Mouse (Mus musculus) right cerebral cortex, adult 2 months (tissue): ENCODE measurements around the gene Sptssa.

Experiments
- DNase-seq, 2 experiments: peaks; one replicate each; pipeline ENCODE4 v3.0.0; 2021 to 2022; ENCODE audit warnings: low spot score in 2 of 2

Gene Sptssa

DNA sequence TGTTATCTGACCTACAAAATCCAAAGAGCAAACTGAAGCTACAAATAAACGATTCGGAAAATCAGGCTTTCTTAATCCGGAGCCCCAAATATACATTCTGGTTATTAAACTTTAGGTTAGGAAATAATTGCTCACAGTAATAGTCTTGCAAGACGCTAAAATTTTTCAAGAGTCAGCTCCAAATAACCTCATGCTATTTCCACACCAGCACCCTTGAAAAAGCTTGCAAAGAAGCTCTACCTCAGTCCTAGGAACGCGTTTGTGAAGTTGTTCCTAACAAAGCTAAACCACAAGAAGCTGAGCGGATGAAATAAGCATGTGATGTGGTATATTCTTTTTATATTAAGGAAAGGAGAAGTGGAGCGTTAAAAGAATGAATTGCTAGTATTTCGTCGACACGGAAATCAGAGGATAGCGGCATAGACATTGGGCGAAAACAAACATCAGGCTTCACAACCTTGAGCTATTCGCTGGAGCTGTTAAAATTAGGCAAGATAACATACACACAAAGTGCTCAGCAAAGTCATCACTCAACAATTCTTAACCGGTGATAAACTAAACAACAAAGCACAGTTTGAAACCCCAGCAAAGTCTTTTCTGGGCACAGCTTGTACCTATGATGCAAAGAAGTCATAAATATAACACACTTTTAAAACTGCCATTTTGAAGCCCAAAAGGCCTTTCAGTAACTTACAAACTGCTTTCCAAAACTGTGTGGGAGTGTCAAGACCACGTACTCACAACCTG is 908 bp downstream of the Sptssa start:
- DNase-seq = peak in 1 of 2 experiments; percentile 23

DNA sequence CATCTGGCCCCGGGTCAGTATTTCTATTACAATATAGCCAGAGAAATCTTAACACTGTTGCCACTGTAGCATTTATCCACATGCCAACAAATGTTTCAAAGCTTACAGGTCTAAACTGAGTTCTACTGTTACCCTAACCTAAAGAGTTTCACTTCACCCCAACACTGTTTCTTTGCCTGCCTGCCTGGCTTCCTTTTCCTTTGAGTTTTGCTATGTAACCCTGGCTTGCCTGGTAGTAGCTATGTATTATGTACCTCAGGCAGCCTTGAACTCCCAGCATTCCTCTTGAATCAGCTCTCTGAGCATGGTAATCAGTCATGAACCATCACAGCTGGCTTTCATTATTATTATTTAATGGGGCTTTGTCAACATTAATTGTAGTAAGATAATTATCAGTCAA is 1.6 kb downstream of the Sptssa start:
- no peak for DNase-seq

DNA sequence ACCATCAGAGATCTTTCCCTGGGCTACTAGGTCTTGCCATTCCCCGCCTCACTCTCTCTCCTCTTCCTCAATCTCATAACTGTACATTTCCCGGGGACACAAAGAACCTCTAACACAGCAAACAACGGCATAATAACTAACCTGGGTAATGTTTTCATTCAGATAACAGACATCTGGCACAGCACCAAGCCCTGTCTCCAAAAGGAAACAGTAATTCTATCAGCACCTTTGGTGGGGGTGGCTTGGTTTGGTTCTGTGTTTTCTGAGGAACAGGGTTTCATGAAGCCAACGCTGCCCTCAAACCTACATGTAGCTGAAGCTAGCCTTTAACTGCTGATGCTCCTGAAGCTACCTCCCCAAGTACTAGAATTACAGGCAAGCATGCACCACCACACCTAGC is 2.2 kb downstream of the Sptssa start:
- no peak for DNase-seq

GRCm38 (mm10) chr12:54652346-54652745 is 4.0 kb downstream of the Sptssa start:
- no peak for DNase-seq

DNA sequence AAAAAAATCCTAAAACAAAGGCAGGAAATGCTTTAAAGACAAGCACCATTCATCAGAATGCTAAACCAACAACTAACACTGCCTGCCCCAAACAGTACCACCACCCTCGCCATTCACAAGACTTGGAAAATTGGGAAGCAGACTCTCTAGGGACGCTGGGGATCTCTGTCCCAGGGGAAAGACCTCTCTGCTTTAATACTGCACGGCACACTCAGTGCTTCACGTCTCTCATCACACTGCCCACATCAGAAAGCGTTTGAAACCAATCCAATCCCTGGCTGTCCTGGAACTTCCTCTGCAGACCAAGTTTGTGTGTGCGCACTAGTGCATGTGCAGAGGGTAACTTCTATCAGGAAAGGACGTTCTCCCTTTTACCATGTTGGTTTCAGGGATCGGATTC is 4.6 kb downstream of the Sptssa start:
- no peak for DNase-seq

- no peak for DNase-seq
These were observed 5.2 kb downstream of the Sptssa start for GRCm38 (mm10) chr12:54651158-54651557.

GRCm38 (mm10) chr12:54644947-54645346 is 11.4 kb downstream of the Sptssa start:
- no peak for DNase-seq

DNA sequence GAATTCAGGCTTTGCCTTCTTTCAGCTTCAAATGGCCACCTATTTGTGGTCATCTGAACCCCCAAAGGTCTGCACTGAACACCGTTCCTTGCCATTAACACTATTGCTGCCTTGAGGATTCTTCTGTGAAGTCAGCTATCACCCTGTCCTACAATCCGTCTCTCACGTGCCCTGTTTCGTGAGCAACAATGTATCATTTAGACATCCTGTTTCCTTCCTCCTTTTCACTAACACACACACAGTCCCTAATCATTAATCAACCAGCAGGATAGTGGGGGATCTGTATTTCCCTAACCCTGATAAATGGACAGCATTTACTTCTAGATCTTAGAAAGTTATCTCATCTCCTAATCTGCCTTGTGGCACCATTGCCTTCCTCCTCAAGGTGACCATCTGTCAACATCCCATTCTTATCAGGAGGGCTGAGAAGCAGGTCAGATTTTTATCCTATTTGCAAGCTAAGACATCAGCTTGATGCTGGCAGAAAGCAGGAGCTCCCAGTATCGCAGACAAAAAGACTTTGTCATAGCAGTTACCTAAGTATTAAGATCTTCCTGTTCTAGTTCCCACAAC is 13.0 kb downstream of the Sptssa start:
- no peak for DNase-seq

- DNase-seq = no peak
These were observed 15.0 kb downstream of the Sptssa start for GRCm38 (mm10) chr12:54641374-54641773.

DNA sequence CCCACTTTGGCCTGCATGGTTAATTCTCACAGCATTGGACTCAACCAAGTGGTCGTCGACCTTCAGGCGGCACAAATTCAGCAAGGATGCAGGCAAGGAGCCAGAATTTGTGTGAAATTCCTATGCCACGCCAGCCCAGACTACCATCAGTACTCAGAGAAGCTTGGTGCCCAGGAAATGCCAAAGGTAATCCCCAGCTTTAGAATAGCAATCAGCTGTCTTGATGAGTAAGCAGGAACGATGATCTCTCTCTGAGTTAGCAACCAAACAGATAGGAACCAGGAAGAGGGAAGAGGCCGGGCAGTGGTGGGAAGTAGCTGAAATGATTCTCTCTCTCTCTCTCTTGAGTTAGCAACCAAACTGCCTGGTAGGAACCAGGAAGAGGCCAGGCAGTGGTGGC is 16.1 kb downstream of the Sptssa start:
- no peak for DNase-seq

DNA sequence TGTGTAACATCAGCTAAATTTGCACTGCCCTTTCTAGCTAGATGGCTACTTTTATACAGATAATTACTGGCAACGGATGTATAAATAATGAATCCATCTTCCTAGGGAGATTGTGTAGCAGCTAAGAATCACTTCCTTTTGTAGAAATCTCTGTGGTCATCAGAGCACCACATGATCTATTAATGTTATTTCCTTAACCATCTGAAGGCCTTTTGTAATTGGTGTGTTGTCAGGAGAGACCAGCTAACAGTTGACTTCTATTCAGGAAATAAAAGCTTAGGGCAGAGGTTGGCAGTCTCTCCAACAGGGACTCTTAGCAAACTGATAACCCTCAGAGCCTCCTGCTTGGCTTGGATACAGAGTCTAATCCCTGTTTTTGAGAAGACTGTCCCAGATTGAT is 19.3 kb downstream of the Sptssa start:
- no peak for DNase-seq

DNA sequence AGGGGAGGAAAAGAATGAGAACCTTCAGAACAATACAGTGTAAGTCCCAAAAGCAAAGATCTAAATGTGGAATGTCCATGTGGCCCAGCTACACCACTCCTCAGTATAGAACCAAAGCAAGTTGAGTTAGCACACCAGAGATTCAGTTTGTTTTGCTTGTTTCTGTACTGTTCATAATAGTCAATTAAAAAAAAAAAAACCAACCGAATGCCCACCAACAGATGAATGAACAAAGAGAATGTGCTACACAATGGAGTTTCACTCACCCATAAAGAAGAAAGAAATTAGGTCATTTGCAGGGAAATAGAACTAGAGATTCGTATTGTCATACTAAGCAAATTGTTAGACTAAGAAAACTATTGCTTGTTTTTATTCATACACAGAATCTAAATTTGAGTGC is 24.2 kb downstream of the Sptssa start:
- no peak for DNase-seq

- DNase-seq = no peak
These were observed 34.4 kb downstream of the Sptssa start for GRCm38 (mm10) chr12:54621942-54622341.

DNA sequence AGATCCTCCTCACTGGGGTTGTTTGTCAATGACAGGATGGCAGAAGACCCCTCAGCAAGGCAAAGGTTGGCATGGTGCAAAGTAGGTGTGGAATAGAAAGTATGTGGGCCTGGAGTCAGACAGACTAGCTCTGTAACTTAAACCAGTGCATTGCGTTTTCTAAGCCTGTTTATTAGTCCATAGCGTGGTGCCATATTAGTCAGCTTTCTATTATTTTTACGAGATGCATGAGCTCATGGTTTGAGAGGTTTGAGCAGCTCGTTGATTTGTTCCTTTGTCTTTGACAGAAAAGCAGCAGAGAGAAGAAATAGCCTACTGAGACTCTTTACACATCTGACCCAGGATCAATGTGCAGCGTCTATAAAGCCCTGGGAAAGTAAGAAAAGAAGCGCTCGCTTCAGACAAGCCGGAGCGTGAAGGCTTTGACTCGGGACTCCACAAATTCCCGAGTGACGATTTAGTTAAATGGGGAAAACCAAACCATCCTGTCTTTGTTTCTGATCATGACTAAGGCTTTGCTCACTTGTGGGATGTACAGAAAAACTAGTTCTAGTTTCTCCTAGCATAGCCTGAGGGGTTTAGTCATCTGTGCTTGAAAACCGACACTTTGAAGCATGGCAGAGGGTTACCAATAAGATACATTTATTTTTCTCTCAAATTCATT is 36.2 kb downstream of the Sptssa start:
- no peak for DNase-seq

DNA sequence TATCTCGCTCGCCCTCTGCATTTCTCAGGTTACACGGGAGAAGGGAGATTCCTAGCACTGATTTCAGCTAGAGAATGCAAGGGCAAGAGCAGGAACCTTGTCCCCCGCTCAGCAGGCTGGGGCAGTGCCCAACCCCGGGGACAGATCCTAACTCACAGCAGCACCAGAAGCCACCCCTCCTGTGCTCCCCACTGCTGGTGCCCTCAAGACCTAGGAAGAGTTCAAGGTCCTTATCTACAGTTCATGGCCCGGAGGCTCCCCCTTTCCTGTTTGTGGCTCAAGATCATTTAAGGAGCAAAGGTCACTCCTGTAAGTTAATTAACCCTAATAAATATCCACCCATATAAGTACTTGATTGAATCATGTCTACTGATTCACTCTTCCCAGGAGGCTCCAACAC is 47.4 kb downstream of the Sptssa start:
- DNase-seq = no peak

DNA sequence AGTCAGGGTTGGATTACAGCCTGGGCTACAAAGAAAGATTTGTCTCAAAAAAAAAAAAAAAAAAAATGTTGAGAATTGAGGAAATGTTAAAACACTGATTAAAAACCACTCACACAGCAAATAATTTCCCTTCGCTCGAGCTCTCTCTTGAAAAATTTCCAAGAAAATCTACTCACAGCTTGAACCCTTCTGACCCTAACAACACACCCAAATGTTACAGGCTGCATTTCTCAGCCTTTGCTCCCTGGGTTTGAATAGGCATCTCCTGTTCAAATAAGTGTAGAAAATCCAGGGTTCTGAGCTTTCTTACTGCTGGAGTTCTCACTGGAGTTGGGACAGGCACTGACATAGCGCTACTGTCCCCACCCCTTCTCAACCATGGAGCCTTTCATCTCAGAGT is 51.2 kb downstream of the Sptssa start:
- DNase-seq = no peak

- no peak for DNase-seq
These were observed 52.7 kb downstream of the Sptssa start for GRCm38 (mm10) chr12:54603542-54604167.

DNA sequence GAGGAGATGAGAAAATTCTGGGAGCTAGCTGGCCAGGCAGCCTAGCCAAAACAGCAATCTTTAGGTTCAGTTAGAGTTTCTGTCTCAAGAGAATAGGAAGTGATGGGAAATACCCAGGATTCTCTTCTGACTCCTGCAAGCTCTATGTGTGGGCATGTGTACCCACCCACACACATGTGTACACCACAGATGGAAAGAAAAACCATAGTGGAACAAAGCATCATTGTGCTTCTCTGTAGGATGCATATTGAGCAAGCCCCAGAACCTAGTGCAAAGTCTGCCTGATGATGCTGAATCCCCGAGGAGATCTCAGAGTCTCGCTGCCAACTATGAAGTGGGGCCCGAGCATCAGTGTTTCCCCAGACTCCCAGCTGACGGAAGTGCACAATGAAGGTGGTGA is 55.9 kb downstream of the Sptssa start:
- DNase-seq = peak; percentile 31 to 41

DNA sequence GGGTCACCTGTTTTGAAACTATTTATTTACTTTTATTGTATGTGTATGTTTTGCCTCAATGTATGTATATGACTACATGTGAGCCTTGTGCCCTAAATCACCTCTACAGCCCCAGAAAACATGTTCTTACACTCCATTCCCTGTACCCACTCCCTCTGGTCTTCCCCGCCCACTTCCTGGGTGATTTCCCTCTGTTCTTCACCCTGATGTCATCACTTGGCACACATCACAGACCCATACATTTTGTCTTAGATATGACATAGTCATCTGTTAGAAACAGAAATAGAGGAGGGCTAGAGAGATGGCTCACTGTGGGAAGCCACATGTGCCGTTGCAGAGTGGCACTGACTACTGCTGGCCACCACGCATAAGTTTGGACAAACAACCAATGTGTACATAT is 58.0 kb downstream of the Sptssa start:
- no peak for DNase-seq

- no peak for DNase-seq
These were observed 59.7 kb downstream of the Sptssa start for GRCm38 (mm10) chr12:54596715-54597114.
